Mouse (Mus musculus) G1E (cell line): ENCODE data around the gene Eva1b.

Experiments used
- CTCF ChIP-seq: IDR thresholded peaks from 2 replicates; pipeline ENCODE4 v1.5.1; 2012; ENCODE audit warnings: low read depth, low read length, inconsistent platforms, mixed read lengths
- GATA1 ChIP-seq: IDR thresholded peaks from 2 replicates; pipeline ENCODE4 v1.6.1; 2012; ENCODE audit warnings: borderline replicate concordance, low read length, inconsistent platforms, mixed read lengths
- GATA2 ChIP-seq: IDR thresholded peaks from 2 replicates; pipeline ENCODE4 v1.6.1; 2012; ENCODE audit warnings: low read depth, low read length, inconsistent platforms, borderline replicate concordance
- POLR2AphosphoS5 ChIP-seq: IDR thresholded peaks from 2 replicates; pipeline ENCODE4 v1.6.1; 2012; ENCODE audit warnings: low read depth, low read length, inconsistent platforms; ENCODE audit not compliant: insufficient replicate concordance
- TAL1 ChIP-seq: conservative IDR thresholded peaks from 2 replicates; pipeline ENCODE4 v1.6.1; 2012; ENCODE audit warnings: low read depth, low read length, inconsistent platforms, mixed read lengths

- no peak for TF ChIP-seq CTCF
- no peak for TF ChIP-seq POLR2AphosphoS5
- TF ChIP-seq GATA1 = no peak
- TF ChIP-seq TAL1 = no peak
- no peak for TF ChIP-seq GATA2
These were observed 47.4 kb downstream of the Eva1b start for GRCm38 (mm10) chr4:126194916-126195315.
